Mouse (Mus musculus): ENCODE measurements around the gene Rnaseh2a. TPM values are rescaled to one million over a fixed set of nuclear protein-coding genes. Genes with fewer than 3 reads are reported as not detected.

The Rnaseh2a gene
- polyA plus RNA-seq, 1 experiment from 2014 or later: 124 TPM

DNA sequence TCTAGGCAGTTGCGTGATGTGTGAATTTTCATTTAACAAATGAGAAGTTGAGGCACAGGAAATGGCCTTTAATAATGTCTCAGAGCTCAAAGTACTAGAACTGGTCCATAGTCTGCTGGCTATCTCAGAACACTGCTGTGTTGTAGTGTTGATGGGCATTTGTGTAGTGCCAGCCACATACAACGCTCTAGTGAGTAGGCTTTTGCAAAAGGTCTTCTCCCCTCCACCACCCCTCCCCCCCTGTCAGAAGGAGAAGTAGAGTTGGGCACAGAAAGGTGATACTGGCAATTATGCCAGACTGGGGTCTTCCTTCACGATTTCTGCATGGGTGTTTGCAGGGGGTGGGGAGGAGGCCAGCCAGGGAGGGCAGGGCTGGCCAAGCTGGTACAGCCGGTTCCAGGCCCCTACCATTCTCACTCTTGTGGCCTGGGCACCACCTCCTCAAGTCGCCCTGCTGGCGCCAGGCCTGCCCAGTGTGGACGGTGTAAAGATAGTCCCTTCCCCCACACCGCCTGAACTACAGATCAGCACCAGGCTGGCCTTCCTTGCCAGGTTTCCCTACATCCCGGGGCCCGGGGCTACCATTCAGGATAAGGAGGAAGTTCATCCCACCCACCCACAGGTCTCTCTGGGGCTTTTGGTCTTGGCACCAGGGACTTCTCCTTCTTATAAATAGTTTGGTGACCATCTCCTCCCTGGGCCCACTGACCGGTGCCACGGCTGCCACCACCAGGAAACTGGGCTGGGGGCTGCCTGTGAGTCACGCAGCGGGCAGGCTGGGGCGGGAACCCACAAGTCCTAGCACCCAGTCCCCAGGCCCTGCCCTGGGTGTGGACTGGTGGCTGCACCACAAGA lies 12.3 kb upstream of the Rnaseh2a start:
- WGBS: 84% methylated on average over 15 of the region's 15 CpGs
- no peak for ATAC-seq (ENCODE audit: low FRiP score)
- no peak overlapping the region for H3K4me3 ChIP-seq (replicated peaks)
- H3K27me3 ChIP-seq: peaks cover 93% of the 10 kb centered on the region
- H3K9me3 ChIP-seq: no peaks in the 10 kb centered on the region
- no peak overlapping the region for H3K9ac ChIP-seq
- H3K27ac ChIP-seq: no peak overlapping the region
- H3K4me2 ChIP-seq: no peak overlapping the region
- H3K36me3 ChIP-seq (replicated peaks): no peaks in the 10 kb centered on the region
- peaks cover 69% of the 10 kb centered on the region for H3K4me1 ChIP-seq

DNA sequence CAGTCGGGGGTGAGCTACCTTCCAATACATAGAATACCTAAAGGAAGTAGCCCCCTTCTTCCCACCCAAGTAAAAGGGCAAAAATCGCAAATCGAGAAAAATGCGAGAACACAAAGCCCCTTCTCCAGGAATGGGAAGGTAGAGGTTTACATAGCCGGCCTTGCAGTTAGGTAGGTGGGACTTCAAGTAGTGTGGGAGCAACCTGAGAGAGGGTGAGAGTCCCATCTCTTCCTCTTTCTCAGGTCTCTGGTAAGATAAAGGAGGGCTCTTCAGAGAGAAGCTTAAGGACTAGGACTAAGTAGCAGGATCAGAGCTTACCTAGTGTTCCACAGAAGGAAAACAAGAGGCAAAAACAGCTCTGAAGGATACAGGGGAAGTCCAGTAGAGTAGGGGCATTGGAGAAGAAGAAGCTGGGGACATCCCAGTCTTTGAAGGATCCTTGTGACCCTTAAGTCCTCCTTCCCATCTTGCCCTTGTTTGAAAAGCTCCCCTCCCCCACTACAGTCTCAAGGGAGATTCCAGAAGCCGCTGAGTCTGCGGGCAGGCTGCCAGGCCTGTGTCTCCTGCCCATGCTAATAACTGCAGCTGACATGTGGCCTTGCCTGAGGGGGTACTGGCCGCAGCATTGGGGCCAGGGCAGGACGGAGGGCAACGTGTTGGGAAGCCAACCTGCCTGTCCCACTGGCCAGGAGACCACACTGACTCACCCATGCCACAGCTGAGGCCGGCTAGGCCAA lies 11.2 kb upstream of the Rnaseh2a start:
- WGBS: 39% methylated on average over 11 of the region's 11 CpGs
- Histone ChIP-seq H3K4me3 (replicated peaks) (no peak overlapping the region), H3K36me3 (replicated peaks) (no peaks in the 10 kb centered on the region), H3K27me3 (peaks cover 85% of the 10 kb centered on the region), H3K9me3 (no peaks in the 10 kb centered on the region), H3K4me2 (no peak overlapping the region), H3K27ac (no peak overlapping the region), H3K4me1 (peaks cover 72% of the 10 kb centered on the region), H3K9ac (no peak overlapping the region)
- no peak for ATAC-seq (ENCODE audit: low FRiP score)

DNA sequence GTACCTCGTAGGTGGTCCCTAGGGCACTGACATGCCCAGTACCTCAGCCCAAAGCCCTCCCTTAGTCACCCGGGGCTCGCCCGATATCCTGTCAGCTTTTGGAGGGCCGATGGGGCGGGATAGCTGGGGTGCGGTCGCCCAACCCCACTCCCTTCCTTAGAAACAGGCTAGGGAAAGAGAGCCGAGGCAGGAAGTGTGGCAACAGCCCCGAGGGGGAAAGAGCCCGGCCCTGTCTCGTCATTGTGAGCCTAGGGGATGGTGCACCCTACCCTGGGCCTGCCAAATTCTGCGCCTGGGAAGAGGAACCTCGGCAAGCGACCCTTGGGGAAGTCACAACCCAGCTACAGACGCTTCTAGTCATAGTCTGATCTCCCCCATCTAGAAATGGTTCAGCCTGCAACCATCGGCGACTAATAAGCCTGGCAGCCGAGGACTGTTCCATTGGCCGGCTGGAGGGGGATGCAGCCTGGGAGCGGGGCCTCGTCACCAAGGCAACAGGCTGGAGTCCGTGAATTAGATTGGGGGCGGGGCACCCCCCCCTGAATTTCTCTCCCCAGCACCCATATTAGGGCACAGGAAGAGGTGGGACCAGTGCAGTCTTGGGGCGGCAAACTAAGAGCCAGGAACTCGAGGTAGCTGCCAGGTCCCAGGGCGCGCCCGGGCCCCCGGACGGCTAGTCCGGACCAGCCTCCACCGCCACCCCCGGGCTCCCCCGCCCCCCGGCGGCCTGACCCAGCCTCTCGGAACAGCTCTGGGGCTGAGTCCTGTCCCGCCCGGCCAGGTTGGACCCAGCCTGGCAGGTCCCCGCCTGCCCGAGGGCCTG lies 10.2 kb upstream of the Rnaseh2a start:
- Histone ChIP-seq H3K36me3 (replicated peaks) (peaks cover 5% of the 10 kb centered on the region), H3K27ac (no peak overlapping the region; the same call in 1 of the 2 replicates), H3K4me3 (replicated peaks) (peak overlapping the region; percentile 46), H3K9me3 (no peaks in the 10 kb centered on the region), H3K9ac (0 out of 2 replicates have a peak overlapping the region, but pooled peaks have one; percentile 13), H3K4me2 (peak overlapping the region; percentile 88), H3K4me1 (peaks cover 69% of the 10 kb centered on the region), H3K27me3 (peaks cover 75% of the 10 kb centered on the region)
- ATAC-seq (ENCODE audit: low FRiP score): peak; percentile 19; the same call in 1 of the 2 replicates
- 2% methylated on average over 42 of the region's 42 CpGs for WGBS

DNA sequence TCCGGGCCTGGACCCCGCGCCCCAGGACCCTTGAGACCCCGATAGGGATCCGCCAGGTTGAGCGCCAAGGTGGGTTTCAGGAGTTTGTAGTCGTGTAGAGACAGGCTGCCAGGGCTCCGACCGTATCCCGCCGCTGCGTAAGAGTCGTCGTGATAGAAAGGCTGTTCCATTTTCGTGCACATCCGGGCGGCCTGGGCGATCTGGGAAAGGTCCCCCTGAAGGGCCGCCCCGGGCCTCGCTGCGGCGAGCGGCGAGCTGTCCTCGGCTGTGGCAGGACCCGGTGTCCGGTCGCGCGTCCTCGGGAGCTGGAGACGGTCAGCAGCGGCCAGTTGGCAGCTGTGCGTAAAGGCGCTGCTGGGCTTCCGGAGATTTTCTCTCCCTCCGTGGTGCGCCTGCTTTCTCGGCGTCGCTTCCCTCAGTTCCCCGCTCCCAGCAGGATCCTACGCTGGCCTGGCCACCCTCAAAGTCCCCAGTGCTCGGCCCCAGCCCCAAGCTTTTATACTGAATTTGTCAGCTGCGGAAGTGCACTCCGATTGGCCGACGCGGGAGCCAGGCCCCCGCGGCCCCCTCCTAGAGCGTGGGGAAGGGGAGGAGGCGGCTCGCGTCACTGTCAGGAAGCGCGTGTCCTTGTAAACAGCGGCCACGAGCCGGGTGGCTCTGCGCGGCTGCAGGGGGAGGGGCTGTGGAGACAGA lies 8.8 kb upstream of the Rnaseh2a start, which contains the start of gene Junb:
Gene Junb, minus strand, starts transcription at position 471 of the 693 bp plus-strand sequence.
- peak; percentile 33 for ATAC-seq (ENCODE audit: low FRiP score)
- H3K36me3 ChIP-seq (replicated peaks): peaks cover 18% of the 10 kb centered on the region
- peaks cover 61% of the 10 kb centered on the region for H3K27me3 ChIP-seq
- no peak within 1 kb of the TSS; the same call in 1 of the 2 replicates for H3K27ac ChIP-seq
- peak within 1 kb of the TSS; percentile 49 for H3K9ac ChIP-seq
- peak within 1 kb of the TSS; percentile 46 for H3K4me3 ChIP-seq (replicated peaks)
- WGBS: under 1% methylated on average over 62 of the region's 63 CpGs
- H3K9me3 ChIP-seq: no peaks in the 10 kb centered on the region
- H3K4me1 ChIP-seq: peaks cover 64% of the 10 kb centered on the region
- H3K4me2 ChIP-seq: peak within 1 kb of the TSS; percentile 88

DNA sequence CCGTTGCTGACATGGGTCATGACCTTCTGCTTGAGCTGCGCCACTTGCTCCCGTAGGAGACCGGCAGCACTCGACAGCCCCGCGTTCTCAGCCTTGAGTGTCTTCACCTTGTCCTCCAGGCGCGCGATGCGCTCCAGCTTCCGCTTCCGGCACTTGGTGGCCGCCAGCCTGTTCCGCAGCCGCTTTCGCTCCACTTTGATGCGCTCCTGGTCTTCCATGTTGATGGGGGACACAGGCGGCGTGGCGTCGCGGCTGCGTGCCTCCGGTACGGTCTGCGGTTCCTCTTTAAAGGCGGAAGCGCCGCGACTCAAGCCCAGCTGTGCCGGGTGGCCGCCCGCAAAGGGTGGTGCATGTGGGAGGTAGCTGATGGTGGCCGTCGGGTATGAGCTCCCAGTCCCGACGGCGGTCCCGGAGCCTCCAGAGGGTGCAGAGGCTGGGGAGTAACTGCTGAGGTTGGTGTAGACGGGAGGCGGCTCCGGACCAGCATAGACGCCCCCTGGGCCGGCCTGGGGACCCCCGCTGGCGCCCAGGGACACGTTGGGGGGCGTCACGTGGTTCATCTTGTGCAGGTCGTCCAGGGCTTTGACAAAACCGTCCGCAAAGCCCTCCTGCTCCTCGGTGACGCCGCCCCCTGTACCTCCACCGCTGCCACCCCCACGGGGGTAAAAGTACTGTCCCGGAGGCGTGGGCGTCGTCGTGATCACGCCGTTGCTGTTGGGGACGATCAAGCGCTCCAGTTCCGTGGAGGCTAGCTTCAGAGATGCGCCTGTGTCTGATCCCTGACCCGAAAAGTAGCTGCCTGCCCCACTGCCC lies 8.1 kb upstream of the Rnaseh2a start:
- Histone ChIP-seq H3K27me3 (peaks cover 57% of the 10 kb centered on the region), H3K4me1 (peaks cover 64% of the 10 kb centered on the region)
- WGBS: 1% methylated on average over 70 of the region's 70 CpGs

DNA sequence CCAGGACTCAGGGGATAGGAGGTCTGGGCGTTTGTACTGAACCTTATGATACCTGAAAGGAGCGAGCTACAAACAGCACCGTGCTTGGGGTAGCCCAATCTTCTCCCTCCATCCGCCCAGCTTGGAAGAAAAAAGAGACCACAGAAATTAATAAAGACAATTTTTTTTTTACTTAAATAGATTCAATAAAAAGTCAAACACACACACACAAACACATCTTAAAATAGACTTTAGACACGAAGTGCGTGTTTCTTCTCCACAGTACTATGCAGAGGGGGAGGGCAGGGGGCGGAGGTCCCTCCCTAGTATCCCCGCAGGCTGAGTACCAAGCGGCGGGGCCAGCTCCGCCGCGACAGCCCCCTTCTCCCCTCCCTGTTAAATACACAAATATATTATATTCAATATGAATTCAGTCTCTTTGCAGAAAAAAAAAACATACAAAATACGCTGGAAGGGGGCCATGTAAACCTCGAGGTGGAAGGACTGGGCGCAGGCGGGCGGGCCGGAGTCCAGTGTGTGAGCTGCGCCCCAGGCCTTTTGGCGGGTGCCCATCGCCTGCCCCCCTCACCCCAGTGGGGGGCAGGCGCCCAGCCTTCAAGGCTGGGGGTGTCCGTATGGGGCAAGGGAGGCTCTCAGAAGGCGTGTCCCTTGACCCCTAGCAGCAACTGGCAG lies 7.3 kb upstream of the Rnaseh2a start:
- peak overlapping the region; percentile 46 for H3K4me3 ChIP-seq (replicated peaks)
- peak overlapping the region; percentile 47 for H3K9ac ChIP-seq
- peak overlapping the region; percentile 88 for H3K4me2 ChIP-seq
- no peak for ATAC-seq (ENCODE audit: low FRiP score)
- peaks cover 33% of the 10 kb centered on the region for H3K36me3 ChIP-seq (replicated peaks)
- no peaks in the 10 kb centered on the region for H3K9me3 ChIP-seq
- 2% methylated on average over 25 of the region's 25 CpGs for WGBS
- no peak overlapping the region for H3K27ac ChIP-seq
- H3K27me3 ChIP-seq: peaks cover 52% of the 10 kb centered on the region
- peaks cover 64% of the 10 kb centered on the region for H3K4me1 ChIP-seq

More for the DNA sequence above, 8.1 kb upstream of the Rnaseh2a start:
- Histone ChIP-seq H3K9ac (peak overlapping the region; percentile 49), H3K27ac (no peak overlapping the region), H3K4me2 (peak overlapping the region; percentile 88), H3K36me3 (replicated peaks) (peaks cover 26% of the 10 kb centered on the region), H3K9me3 (no peaks in the 10 kb centered on the region), H3K4me3 (replicated peaks) (peak overlapping the region; percentile 46)
- ATAC-seq (ENCODE audit: low FRiP score): no peak

DNA sequence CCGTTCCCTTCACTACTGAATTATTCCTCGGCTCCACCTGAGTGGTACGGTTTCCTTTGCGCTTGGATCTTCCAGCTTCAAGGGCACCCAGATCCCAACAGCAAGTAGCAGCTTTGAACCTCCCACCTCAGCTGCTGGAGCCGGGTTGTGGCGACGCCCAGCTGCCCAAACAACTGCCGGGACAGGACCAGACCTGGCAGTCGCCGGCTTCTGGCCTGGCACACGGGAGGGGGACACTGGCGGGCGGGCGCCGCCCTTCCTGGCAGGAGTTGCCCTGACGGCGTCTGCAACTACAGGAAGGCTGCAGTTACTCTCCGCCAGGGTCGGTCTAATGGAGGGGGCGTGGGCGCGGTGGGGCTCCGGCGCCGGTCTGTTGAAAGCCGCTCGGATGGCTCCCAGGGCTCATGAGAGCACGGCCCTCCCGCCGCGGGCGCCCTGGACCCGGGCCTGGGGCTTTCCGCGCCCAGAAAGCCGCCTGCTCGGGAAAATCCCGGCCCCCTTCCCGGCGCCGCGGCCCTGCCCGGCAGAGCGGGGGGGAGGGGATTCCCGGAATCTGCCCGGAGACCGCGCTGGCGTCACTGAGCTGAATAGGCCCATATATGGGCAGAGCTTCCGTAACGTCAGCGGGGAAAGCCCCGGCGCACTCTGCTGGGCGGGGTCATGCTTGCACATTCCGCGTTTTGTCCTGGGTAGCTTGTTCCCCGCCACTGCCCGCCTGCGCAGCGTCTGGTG lies 6.6 kb upstream of the Rnaseh2a start:
- peak; percentile 88 for ATAC-seq (ENCODE audit: low FRiP score)
- WGBS: 1% methylated on average over 61 of the region's 61 CpGs
- Histone ChIP-seq H3K27me3 (peaks cover 45% of the 10 kb centered on the region), H3K4me1 (peaks cover 67% of the 10 kb centered on the region), H3K4me2 (peak overlapping the region; percentile 88), H3K9me3 (no peaks in the 10 kb centered on the region), H3K36me3 (replicated peaks) (peaks cover 40% of the 10 kb centered on the region), H3K4me3 (replicated peaks) (peak overlapping the region; percentile 46), H3K9ac (peak overlapping the region; percentile 41), H3K27ac (peak overlapping the region; percentile 42)

DNA sequence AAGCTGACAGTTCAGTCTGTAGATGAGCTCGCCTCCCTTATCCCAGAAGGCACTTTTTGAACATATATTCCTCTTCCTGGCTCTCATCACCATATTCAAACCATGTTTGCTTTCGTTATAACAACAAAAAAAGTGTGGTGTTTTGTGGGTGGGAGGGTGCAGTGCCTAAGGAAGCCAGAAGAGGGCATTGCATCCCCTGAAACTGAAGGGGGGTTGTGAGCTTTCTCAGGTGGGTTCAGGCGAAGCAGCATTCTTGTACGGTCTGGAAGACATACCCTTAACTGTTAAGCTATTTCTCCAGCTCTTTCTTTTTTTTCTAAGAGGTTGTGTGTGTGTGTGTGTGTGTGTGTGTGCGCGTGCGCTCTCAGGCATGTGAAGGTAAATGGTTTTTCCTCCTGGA lies 5.9 kb upstream of the Rnaseh2a start:
- Histone ChIP-seq H3K9ac (no peak overlapping the region), H3K27ac (0 out of 2 replicates have a peak overlapping the region, but pooled peaks have one; percentile 42)
- ATAC-seq (ENCODE audit: low FRiP score): no peak

DNA sequence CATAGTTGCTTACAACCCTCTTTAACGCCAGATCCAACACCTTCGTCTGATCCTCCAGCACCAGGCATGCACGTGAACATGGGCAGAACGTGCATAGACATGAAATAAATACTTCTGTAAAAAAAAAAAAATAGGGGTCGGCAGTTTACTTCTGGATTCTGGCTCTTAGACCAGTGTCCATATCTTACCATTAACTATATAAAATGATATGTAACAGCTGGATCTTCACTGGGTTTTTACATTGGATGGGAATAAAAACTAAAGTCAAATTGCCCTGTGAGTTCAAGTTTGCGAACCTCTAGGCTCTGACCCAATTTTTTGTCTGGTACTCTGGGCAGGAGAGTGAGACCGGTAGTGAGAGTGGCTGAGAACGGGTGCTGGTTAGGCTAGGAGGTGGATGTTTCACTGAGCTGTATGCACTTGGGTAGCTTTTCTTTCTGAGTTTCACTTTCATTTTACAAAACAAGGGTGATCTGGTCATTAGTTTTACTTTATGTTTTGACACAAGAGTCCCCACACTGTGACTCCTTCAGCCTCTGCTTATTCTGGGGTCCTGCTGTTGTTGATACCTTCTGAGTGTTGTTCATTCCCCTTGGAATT lies 5.1 kb upstream of the Rnaseh2a start:
- peaks cover 62% of the 10 kb centered on the region for H3K4me1 ChIP-seq
- peaks cover 46% of the 10 kb centered on the region for H3K36me3 ChIP-seq (replicated peaks)
- 83% methylated on average over 8 of the region's 8 CpGs for WGBS
- no peak overlapping the region for H3K4me2 ChIP-seq
- H3K9ac ChIP-seq: no peak overlapping the region
- H3K27me3 ChIP-seq: peaks cover 31% of the 10 kb centered on the region
- H3K4me3 ChIP-seq (replicated peaks): no peak overlapping the region
- ATAC-seq (ENCODE audit: low FRiP score): no peak
- no peaks in the 10 kb centered on the region for H3K9me3 ChIP-seq
- no peak overlapping the region for H3K27ac ChIP-seq

More for the DNA sequence above, 5.9 kb upstream of the Rnaseh2a start:
- H3K9me3 ChIP-seq: no peaks in the 10 kb centered on the region
- H3K4me1 ChIP-seq: peaks cover 67% of the 10 kb centered on the region
- 21% methylated on average over 7 of the region's 7 CpGs for WGBS
- H3K4me3 ChIP-seq (replicated peaks): no peak overlapping the region
- peaks cover 38% of the 10 kb centered on the region for H3K27me3 ChIP-seq
- H3K4me2 ChIP-seq: peak overlapping the region; percentile 88; the same call in 1 of the 2 replicates
- peaks cover 46% of the 10 kb centered on the region for H3K36me3 ChIP-seq (replicated peaks)

Data from forebrain, embryonic 12.5 days (tissue).